Mouse (Mus musculus) urinary bladder, postnatal 36 days (tissue): ENCODE measurements at regions not wholly inside any gene's neighbourhood (a gene's known extent, or its start where the extent isn't known, plus 50 kb on each side); places are given as distances from the start of the nearest gene placed in this dataset.

Source experiments
- DNase-seq, 2 experiments: peaks; one replicate each; pipeline ENCODE4 v3.0.0; 2022; ENCODE audit warnings: low spot score in 2 of 2, mixed read lengths in 1 of 2

- DNase-seq: no peak
Observed at GRCm38 (mm10) chr12:5551901-5552300, 176.4 kb upstream of the Klhl29 start.

- DNase-seq: no peak
Observed at GRCm38 (mm10) chr12:5549796-5550195, 174.3 kb upstream of the Klhl29 start.

GRCm38 (mm10) chr12:5547698-5548097, 172.2 kb upstream of the Klhl29 start:
- DNase-seq: no peak

GRCm38 (mm10) chr12:5542701-5543100, 167.2 kb upstream of the Klhl29 start:
- DNase-seq: no peak

GRCm38 (mm10) chr12:5496299-5496698, 120.8 kb upstream of the Klhl29 start:
- no peak for DNase-seq

GRCm38 (mm10) chr12:5494657-5495512, 119.4 kb upstream of the Klhl29 start:
- DNase-seq: no peak

DNA sequence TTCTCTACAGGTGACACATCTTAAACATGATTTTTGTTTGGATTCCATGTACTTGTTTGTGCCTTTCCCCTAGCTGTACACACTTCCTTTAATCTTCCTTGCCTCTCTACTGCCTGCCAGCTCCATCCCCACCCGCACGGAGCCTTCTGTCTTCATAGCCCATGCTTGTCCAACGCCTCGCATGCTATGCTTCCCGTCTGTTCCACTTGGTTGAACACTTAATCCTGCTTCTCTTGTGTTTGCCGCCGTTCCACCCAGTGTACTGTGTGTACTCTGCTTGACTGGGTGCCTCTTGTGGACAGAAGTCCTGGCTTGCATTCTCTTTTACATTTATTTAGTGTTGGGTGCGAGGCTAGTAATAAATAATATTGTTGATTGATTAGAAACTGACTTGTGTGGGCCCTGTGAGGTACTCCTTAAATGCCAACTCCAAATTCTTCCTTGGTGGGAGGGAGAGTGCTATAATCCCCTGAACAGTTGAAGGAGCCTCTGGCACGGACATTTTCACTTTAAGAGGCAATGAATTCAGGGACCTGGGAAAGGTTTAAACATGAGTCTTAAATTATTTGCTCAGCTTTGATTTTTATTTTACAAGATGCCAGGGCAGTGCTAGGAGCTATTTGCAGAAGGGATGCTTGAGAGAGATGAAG, 88.9 kb upstream of the Klhl29 start:
- DNase-seq: no peak

DNA sequence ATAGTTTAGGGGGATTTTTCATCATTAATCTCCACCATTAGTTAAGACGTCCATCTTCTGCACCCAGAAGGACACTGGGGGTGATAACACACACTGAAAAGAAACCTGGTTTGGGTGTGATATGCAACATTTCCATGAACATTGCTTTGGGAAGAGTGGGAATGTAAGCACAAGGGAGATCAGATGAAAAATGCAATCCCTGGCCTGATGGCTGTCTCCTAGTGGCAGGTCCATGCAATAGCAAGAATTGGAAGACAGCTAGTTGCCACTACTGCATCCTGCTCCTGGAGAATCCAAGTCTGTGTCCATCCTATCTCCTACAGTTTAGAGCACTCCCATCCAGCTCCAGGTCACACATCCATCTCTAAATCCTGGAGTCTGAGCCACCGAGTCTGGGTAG, 77.7 kb upstream of the Klhl29 start:
- no peak for DNase-seq

DNA sequence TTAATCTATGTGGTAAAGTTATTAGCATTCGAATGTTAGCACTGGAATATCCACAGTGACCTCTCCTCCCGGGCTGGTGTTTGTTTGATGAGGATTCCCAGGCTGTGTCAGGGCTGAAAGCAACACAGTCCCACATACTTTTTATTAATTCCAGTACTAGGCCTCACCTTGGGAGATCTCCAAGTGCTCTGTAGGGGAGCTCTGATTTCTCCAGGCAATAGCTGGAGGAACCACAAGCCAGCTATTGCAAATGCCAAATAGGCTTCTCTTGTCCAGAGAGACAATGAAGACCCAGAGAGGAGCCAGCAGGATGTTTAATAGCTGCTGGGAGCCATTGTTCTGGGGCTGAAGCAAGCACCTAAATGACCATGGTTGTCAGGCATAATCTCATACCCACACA, 68.2 kb upstream of the Klhl29 start:
- DNase-seq: no peak

GRCm38 (mm10) chr12:5443091-5443531, 67.6 kb upstream of the Klhl29 start:
- no peak for DNase-seq

GRCm38 (mm10) chr12:5442679-5443078, 67.2 kb upstream of the Klhl29 start:
- no peak for DNase-seq

GRCm38 (mm10) chr12:5440482-5440881, 65.0 kb upstream of the Klhl29 start:
- no peak for DNase-seq

- no peak for DNase-seq
Observed at GRCm38 (mm10) chr12:5435876-5436275, 60.4 kb upstream of the Klhl29 start.

DNA sequence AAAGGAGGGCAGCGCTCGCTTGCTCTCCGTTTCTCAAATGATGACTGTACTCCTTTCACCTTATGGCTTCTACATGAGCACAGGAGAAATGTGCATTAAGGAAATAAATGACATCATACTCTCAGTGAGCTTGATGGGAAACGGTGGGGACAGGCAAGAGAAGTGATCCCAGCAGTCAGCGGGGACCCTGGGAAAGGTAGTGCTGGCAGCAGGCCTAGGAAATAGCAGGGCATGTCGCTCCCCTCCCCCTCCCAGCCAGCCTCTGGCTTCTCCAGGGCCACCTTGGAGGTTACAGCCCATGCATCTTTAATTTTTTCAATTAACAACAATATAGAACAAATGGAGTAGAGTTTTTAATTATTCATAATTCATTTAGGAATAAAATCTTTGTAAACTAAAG, 58.6 kb upstream of the Klhl29 start:
- DNase-seq: no peak

DNA sequence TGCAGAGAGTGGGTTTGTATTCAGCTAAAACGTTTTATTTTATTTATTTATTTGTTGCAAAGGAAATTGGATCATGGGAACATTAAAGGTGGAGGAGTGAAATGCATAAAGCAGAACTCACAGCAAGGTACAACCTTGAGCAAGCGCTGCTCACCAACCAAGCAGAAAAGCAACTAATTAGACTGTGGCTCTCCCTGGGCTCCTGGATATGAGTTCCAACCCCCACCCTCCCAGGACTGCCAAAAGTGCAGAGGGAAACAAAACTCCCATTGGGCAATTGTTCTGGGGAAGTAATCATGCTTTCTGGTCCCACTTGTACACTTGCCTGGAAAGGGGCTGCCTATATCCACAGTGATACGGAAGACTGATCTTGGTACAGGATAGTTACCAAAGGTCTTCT, 57.2 kb upstream of the Klhl29 start:
- DNase-seq: no peak

- DNase-seq: no peak
Observed at GRCm38 (mm10) chr12:5428733-5429132, 53.3 kb upstream of the Klhl29 start.
